Mouse (Mus musculus): ENCODE measurements around the gene Gm10271.

Gene Gm10271

DNA sequence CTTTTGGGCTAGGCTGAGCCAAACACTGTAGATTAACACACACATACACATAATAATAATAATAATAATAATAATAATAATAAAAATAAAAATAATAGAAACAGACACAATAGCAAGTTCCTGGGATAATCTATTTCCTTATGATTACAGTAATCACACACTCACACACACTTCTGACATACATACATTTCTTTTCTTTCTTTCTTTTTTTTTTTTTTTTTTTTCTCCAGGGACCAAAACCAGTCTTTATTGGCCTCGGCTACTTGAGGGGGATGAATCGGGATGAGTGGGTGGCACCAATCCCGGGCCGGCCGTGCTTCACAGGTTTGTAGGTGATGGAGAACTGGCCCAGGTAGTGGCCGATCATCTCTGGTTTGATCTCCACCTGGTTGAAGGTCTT lies at the start of gene Gm10271:
TSS of gene Gm10271 (minus strand) at position 101 of the 400 bp plus-strand sequence.
- DNase-seq (ENCODE audit: extremely low spot score): no peak

DNA sequence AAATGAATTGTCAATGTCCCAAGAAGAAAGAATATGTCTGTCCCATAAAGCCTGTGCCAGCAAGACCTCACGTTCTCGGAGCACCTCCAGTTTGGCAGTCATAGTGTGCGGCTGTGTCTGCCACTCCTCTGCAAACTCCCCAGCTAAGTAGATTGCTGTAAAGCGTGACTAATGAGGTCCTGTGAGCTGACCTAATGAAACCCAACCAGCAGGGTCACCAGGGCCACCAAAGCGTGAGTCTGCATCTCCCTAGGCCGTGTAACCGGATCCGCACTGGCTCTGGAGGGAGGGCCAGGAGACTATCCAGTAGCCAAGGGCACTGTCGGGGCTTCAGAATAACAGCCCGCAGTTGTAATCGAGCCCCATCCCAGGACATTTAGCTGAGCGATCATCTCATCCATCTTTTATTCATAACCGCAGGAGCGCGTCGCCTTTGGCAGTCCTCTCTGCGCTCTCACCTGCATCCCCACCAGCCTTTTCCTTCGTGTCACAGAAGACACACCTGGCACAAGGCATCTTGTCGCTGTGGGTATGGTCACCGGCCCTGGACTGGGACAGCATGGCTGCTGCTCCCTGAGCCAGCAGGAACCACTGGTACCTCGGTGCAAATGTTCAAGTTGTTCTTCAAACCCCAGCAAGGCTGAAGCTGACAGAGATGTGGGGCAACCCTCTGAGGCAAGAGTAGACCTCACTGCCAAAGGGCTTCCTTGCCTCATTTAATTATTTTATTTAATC lies 48.8 kb upstream of the Gm10271 start:
- DNase-seq (ENCODE audit: extremely low spot score): peak; percentile 80

DNA sequence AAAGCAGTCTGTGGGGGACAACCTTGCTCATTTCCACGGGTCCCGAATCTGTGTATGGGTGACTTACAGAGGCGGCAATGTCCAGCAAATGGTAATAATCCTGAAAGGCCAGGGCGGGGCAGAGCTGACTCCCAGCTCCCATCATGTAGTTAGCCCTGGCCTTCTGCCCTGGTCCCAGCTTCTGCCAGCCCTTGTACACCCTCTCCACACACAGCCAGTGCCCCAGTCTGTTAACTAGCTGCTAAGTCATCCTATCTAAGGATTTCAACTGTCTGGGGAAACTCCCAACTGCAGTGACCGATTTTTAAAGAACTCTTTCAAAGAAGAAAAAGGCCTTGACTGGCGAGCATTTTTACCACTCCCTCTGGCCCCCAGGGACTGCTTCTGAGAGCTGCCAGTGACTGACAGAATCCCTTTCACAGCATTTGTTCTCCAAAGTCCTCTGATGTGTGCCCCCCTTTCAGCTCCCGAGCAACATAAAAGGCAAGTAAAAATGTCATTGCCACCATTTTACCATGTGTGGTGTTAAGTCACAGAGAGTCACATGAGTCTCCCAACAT lies 46.0 kb upstream of the Gm10271 start:
- no peak for DNase-seq (ENCODE audit: extremely low spot score)

DNA sequence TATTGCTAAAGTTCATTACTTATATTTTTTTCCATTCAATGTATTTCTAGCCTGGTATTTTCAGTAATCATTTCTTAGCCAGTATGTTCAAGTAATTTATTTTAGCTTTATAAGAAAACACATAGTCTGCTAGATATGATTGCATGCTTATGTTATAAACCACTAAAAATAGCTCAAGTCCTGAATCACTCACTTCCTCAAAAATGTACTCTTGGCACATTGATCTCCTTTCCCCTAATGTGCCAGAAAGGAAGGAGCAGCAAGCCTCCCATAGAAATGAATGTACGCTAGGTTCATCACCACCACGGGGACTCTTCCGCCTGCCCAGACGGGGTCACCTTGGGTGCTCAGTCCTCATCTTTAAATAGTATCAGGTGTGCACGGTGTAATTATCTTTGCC lies 42.2 kb upstream of the Gm10271 start:
- DNase-seq (ENCODE audit: extremely low spot score): no peak

DNA sequence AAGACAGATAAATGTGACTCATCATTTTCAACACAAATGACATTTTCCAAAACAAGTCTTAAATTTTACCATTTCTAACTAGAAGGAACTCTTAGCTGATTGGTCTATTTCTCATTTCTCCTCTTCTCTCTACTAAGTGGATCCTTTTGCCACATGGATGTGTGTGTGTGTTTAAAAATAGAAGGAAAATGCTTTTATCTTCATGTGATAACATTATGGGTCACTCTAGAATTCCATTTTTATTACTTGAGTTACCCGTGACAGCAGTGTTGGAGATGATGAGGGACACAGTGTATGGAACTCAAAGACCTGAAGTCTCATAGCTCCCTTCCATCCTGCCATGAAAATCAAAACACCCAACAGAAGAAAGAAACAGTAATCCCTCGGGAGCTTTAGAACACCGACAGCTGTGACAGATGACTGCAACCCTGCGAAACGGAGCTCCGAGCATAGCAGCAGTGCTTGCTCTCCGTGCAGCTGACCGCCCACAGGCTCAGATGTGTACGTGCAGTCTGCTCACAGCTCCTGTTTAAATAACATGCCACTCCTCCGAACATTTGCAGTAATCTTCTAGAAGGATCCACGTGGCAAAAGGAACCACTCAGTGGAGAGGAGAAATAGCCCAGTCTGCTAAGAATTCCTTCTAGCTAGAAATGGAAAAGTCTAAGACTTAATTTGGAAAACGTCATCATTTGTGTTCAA lies 41.4 kb upstream of the Gm10271 start:
- DNase-seq (ENCODE audit: extremely low spot score): peak; percentile 40

DNA sequence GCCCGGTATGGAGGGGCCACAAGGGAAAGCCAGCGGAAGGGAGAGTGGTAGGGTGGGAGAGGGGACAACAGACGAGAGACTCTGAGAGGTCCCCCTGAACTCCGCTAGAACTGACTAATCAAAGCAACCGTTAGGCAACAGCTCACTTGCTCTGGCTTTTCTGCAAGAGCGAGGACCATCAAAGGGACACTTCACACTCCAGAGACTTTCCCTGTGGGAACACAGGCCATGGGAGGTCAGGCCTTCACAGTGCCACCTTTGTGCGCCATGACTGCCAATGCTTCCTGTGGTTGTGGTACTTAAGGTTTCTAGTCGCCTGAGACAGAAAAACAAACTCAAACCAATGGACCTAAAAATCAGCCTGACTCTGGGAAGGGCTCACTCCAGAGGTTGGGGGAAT lies 38.6 kb upstream of the Gm10271 start:
- no peak for DNase-seq (ENCODE audit: extremely low spot score)

DNA sequence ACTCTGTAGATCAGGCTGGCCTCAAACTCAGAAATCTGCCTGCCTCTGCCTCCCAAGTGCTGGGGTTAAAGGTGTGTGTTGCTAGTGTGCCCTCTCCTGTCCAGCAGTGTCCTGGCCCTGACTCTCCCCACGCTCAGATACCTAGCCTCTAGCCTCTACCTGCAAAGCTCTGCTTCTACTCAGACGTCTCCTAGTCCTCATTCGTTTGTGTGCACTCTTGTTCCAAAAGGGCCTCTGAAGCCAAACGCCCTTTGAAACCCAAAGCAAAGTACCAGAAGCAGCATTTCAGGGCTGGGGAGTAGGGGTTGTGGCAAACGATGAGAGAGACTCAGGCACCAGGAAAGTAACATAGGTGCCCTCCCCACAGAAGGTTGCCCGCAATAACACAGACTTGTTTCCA lies 37.3 kb upstream of the Gm10271 start:
- DNase-seq (ENCODE audit: extremely low spot score): no peak

DNA sequence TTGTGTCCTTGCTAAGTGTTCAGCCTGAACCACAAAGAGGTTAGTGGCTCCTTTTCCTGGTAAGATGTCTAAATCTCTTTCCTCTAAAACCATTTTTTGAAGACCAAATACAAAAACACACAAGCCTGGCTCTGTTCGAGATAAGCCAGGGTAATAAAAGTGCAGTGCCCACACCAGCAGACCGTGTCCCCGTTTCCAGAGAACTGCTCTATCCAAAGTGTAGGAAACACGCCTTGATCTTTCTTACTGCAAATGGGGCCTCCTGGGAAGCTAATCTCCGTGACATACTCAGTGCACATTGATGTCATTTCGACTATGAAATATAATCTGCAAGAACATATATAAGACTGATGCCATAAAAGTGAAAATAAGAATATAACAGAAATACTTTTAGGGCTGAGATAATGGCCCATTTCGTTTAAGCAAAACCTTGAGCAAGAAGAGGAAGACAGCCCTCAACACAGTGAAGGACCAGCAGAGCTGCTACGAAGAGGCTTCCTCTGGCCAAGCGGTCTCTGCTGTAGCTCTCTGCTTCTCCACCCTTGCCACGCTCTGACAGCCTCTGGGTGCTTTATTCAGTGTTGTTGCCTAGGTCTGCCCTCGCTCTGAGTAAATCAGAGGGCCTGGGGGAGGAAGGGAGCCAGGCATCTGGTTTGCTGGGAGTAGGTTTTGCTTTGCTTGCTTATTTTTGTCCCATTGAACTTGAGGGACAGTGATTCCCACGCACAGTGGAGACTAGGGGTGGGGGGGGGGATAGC lies 33.5 kb upstream of the Gm10271 start:
- no peak for DNase-seq (ENCODE audit: extremely low spot score)

DNA sequence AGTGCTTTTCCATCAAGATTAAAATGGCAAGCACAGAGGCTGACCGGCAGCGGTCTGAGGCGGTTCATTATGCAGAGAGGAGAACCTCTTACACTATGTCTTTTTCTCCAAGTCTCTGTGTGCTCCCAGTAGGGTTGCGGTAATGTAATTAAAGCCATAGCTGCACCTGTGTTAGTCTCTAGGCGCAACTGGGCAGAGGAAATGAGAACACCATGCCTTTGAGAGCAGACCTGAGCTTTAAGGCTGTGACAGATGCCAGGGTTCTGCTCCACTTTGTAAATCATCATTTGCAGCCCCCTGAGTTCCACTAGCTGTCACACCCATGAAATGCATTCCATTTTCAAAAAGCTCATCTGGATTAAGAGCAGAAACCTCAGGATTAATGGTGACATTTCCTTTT lies 32.3 kb upstream of the Gm10271 start:
- DNase-seq (ENCODE audit: extremely low spot score): no peak

DNA sequence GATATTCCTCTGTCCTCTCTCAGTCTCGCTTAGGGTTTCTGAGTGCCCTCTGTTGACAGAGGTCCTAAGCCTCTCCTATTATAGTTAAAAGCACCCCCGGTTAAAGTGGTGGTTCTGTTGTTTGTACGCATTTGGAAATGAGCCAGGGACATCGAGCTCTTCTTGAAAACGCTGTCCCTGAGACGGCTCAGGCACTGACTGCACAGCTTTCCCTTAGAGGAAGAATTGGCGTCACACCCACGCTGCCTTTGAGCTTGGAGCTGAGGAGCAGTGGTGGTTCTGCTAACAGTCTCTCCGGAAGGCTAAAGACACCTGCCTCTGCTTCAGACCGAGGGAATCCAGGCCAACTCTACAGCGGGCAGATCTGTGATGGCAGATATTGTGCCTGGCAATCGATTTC lies 28.6 kb upstream of the Gm10271 start:
- no peak for DNase-seq (ENCODE audit: extremely low spot score)

DNA sequence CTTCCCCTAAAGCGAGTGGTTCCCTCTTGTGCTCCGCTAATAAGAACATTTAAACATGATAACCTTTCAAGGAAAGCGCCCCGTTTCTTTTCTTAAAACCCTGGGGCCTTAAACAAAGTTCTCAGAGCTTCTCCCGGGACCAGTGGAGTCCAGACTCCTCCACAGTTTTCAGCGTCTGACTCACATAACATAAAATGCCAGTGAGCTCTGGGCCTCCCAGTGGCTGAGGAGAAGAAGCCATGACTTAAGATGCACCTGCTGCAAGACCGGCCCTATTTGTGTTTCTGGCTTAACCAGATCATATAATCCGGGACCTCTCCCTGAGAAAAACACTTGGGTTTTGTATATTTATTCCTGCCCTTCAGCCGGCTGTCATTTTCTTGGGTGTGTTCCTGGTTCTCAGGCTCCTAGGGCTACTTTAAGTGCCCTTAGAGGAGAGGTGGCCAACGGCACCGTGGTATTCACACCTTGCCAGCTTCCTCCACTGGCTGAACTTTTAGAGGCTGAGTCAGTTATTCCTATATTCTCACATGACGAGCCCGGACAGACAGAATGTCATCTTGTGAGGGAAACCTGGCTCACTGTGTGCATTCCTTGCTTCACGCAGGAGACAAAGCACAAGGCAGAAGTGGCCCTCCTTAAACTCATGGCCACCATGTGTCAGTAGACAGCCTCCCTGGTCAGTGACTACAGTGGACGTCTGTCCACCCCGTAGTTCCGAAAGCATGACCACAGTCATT lies 26.5 kb upstream of the Gm10271 start:
- no peak for DNase-seq (ENCODE audit: extremely low spot score)

DNA sequence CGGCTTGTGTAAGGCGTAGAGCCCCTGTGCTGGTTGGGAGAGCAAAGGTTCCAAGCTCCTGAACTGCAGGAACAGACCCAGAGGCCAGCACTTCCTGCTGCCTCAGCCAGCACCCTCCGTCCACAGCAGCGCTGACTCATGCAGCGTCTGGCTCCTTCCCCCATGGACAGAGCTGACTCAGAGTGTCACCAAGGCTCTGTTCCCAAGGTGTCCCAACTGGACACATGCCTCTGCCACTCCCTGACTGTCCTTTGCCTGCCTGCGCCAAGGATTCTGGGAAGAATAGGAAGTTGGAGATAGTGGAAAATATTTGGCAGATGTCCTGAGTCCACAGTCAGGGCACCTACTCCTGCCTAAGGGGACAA lies 23.8 kb upstream of the Gm10271 start:
- DNase-seq (ENCODE audit: extremely low spot score): no peak

DNA sequence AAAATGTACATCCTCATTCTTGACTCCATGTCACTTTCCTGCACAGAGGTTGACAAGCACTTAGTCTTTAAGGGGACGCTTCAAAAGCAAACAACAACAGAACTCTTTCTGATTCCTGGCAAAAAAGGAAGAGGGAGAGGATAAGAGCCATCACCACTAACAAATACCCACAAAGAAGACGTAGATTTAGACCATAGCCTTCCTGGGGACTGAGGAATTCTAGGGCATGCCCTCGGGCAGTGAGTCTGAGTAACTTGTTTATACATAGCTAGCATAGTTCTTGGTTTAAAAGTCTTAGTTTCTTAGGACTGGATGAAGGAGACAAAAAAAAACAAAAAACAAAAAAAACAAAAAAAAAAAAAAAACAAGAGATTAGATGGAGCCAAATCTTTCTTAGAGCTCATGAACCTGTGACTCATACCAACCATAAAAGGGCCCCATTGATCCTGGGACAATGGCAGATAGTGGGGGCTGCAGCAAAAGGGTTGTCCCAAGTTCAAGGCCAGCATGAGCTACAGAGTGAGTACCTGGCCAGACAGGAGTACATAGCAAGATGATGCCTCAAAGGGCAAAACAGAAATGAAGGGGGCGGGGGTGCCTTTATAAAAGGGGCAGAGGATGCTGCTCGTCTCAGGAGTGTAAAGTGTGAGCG lies 23.3 kb upstream of the Gm10271 start:
- no peak for DNase-seq (ENCODE audit: extremely low spot score)

DNA sequence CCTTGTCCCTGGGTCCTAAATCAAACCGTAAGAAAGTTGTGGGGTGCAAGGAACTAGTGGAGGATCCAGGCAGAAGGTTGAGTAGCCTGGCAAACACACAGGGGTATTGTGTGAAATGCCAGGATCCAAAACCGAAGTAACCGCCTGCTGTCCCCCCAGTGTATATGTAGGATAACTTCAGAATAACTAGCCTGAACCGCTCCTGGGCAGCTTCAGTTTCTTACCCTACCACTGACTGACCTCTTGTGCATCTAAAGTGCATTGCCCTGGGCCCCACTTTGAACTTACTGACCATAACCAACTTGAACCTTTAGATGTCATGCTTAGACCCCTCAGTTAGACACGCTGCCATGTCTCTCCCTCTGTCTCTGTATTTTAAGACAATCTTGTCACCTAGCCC lies 22.8 kb upstream of the Gm10271 start:
- no peak for DNase-seq (ENCODE audit: extremely low spot score)

DNA sequence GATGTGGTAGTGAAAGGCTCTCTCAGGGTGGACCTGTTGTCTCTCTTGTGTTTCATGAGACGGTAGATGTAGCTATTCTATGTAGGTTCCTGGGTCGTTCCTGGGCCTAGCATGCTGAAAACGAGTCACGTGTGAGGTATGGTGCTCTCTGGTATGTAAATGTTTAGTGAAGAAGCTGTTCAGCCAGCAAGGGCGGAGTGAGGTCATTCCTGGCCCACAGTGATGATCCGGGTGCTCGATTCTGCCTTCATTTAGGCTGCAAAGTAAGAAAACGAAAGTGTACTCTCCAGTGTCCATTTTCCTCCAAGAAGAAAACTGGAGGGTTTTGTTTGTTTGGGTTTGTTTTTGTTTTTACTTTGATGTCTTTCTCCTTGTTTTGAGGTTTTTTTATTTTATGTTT lies 21.6 kb upstream of the Gm10271 start:
- DNase-seq (ENCODE audit: extremely low spot score): no peak

DNA sequence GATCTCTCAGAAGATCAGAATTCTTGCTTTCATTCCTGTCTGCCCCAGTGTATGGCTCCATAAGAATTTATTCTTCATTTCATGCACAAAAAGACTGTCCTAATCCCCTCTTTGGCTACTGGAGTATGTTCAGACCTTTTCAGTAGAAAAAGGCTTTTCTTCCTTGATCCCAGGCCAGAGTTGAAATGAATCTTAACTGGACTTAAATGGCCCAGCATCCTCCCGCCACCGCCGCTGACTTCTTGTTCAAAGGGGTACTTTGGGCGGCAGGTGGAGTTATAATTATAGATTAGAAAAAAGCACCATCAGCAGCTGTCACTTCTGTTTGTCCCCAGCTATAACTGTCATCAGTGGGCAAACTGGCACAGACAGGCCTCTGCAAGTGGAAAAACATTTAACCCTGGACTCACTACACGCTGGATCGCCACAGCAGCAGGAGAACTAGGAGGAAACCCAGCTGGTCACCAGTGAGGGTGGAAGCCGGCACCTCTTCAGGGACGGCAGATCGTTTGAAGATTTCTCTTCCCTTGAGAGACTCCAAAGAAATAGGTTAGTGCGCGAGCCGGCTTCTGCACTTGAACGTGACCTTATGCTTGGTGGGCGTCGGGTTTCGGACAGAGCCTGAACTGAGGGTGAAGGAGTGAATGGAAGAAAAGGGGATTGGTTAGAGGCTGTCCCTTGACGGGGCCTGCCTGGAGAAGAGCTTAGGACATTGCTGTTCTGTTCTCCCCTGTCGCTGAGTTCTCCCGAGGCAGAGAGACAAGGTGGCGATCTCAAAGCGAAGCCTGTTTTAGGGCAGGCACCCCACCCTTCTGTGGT lies 14.1 kb upstream of the Gm10271 start, which contains the start of gene Best3:
TSS of gene Best3 (plus strand) at position 51 of the 819 bp plus-strand sequence.
- no peak for DNase-seq (ENCODE audit: extremely low spot score)

DNA sequence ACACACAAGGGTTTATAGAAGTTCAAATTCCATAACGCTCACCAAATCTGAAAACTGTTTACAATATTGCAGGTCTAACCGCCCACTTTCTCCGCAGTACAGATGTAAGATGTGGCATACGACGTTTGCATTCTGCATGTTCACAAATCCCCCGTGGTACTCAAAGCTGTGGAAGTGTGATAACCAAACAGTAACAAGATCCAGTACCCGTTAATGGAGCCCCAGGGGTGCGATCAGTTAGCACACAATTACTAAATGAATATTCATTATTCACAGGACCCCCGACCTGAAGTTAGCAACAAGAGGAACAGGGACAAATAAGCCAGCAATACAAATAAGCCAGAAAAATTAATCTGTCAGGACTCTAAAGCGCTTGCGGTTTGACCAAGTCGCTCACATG lies 12.4 kb upstream of the Gm10271 start:
- no peak for DNase-seq (ENCODE audit: extremely low spot score)

DNA sequence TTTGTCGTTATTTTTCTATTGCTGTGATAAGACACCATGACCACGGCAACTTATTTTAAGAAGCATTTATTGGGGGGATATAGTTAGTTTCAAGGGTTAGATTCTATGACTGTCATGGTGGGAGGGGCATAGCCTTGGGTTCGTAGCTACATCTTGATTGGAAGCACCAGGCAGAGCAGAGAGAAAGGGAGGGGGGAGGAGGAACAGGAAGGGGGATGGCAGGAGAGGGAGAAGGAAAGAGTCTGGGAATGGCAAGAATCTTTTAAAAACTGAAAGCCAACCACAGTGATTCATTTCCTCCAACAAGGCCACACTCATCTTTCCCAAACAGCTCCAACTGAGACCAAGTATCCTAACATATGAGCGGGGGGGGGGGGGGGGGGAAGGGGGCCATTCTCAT lies 10.1 kb upstream of the Gm10271 start:
- DNase-seq (ENCODE audit: extremely low spot score): no peak

DNA sequence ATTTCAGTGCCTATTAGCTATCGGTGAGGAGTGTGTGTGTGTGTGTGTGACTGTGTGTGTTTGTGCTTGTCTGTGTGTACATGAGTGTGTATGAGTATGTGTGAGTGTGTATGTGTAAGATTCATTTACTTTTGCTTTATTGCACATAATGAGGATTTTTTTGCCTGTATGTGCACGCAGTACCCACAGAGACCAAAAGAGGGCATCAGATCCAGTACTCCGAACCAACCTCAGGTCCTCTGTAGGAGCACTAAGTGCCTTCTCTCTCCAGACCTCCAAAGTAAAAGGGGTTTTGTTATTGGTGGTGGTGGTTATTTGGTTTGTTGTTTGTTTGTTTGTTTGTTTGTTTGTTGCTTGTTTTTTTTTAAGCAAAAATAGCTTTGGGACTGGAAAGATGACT lies 8.5 kb upstream of the Gm10271 start:
- DNase-seq (ENCODE audit: extremely low spot score): no peak

DNA sequence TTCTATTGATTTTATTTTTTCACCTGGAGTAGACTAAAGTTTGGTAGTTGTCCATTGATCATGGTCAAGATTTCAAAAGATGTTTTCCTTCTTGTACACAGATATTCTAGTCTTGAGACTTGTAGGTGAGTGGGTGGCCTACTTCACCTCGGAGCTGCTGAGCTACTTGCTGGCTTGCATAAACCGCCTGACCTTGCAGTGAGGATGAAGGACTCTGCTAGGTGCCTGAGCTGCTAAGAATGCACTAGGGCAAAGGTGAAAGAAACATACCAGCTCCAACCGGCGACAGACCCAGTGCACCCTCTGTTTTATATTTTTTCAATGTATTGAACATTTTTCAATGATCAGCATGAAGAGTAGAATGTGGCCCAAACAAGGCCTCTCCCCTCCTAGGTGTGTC lies 7.9 kb upstream of the Gm10271 start:
- no peak for DNase-seq (ENCODE audit: extremely low spot score)
